In genomic region chr3:146945887-146946286, GRCm38 (mm10) we compare ENCODE assay signal across 7 mouse cellular contexts.
DNase-seq lines count a peak whose midpoint lies in the region; ATAC-seq lines count a peak whose summit lies in the region.

No protein-coding gene starts in this region.

- H3K27me3 ChIP-seq in hindbrain, embryonic 16.5 days (replicated peaks; ENCODE audit: control insufficient read depth, insufficient read depth, low read length): no peaks in the 10 kb centered on the region

- peak overlapping the region; percentile 33 for H3K4me3 ChIP-seq in hindbrain, embryonic 16.5 days (ENCODE audit: low read length)

- peak; percentile 79 for DNase-seq in ZHBTc4 (ENCODE audit: low read depth, low spot score)
- DNase-seq in cerebellum, postnatal 25 days: peak; percentile 74 to 81
- DNase-seq in frontal cortex, postnatal 36 days (ENCODE audit: low spot score in 2 of 2): peak; percentile 62 to 79
- peak; percentile 55 for DNase-seq in left cerebral cortex, adult 11 months (ENCODE audit: low spot score)
- DNase-seq in lung, postnatal 36 days: peak; percentile 74
- peak; percentile 66 for DNase-seq in right cerebral cortex, adult 18-20 months

- 0 out of 2 replicates have a peak overlapping the region, but pooled peaks have one; percentile 2 for H3K27ac ChIP-seq in hindbrain, embryonic 16.5 days (ENCODE audit: low read depth, low read length)

- ATAC-seq in hindbrain, embryonic 16.5 days: peak; percentile 80

- under 1% methylated on average over 13 of the region's 13 CpGs for WGBS in hindbrain, embryonic 16.5 days

- H3K36me3 ChIP-seq in hindbrain, embryonic 16.5 days (ENCODE audit: control insufficient read depth, insufficient read depth, low read length): no peaks in the 10 kb centered on the region

- no peaks in the 10 kb centered on the region for H3K4me1 ChIP-seq in hindbrain, embryonic 16.5 days (ENCODE audit: control insufficient read depth, insufficient read depth, low read depth, low read length)

- peak overlapping the region; percentile 41; the same call in 1 of the 2 replicates for H3K9ac ChIP-seq in hindbrain, embryonic 16.5 days (ENCODE audit: low read depth, low read length)

- H3K9me3 ChIP-seq in hindbrain, embryonic 16.5 days (ENCODE audit: control insufficient read depth, low read length): no peaks in the 10 kb centered on the region

- peak overlapping the region; percentile 59 for H3K4me2 ChIP-seq in hindbrain, embryonic 16.5 days (ENCODE audit: low read length)

Comparison
In these comparisons a context has a peak if more than half of its experiments do, and no peak if none do; other contexts are left out.
1. Peak in every context shown above with its lines: DNase-seq, ATAC-seq, H3K4me3 ChIP-seq and H3K27ac ChIP-seq.